8 mouse cellular contexts compared by ENCODE assay signal in the genomic region with DNA sequence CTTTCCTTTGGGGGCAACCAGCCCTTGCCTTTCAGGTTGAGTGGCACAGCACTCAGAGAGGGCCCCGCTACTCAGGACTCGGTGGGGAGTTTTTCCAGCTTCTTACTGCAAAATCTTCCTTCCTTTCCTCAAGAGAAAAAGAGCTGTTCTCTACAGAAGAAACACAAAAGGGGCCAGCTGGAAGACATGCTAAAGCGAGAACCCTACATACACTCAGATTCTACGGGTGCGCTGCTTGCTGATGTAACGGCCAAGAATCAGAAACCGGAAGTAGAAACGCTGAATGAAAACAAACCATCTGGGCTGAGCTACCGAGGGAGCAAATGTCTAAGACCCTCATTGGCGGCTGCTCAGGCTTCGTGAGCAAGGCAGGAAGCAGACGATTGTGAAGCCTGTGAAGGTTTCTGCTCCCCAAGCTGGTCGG.
DNase-seq lines count a peak whose midpoint lies in the region; ATAC-seq and TF ChIP-seq lines count a peak whose summit lies in the region.

No protein-coding gene starts in this region.

- peak overlapping the region; percentile 8; the same call in 1 of the 2 replicates for H3K4me2 ChIP-seq in forebrain, embryonic 14.5 days (ENCODE audit: low read length)
- peak overlapping the region; percentile 64 for H3K4me2 ChIP-seq in liver, embryonic 16.5 days (ENCODE audit: low read depth, low read length)

- H3K27ac ChIP-seq in cerebellum, adult 2 months (ENCODE audit: insufficient read depth, low read length): no peak overlapping the region
- H3K27ac ChIP-seq in ES-Bruce4 (ENCODE audit: insufficient read depth, low read length): peak overlapping the region; percentile 38; the same call in 1 of the 2 replicates
- peak overlapping the region; percentile 21; the same call in 1 of the 2 replicates for H3K27ac ChIP-seq in forebrain, embryonic 14.5 days (ENCODE audit: low read depth, low read length)
- H3K27ac ChIP-seq in liver, embryonic 16.5 days (ENCODE audit: low read length): peak overlapping the region; percentile 71
- H3K27ac ChIP-seq in olfactory bulb, adult 2 months (ENCODE audit: insufficient read depth, low read depth, low read length): no peak overlapping the region; the same call in 1 of the 2 replicates

- ATAC-seq in forebrain, embryonic 14.5 days: no peak
- ATAC-seq in inflammation-experienced regulatory T-cells, adult 6 months: peak; percentile 95
- no peak for ATAC-seq in liver, embryonic 16.5 days (ENCODE audit: low read depth)

- H3K9ac ChIP-seq in ES-Bruce4 (ENCODE audit: low read depth, poor library complexity, severe bottlenecking): peak overlapping the region; percentile 23
- H3K9ac ChIP-seq in forebrain, embryonic 14.5 days (ENCODE audit: low read length): no peak overlapping the region
- peak overlapping the region; percentile 54 for H3K9ac ChIP-seq in liver, embryonic 16.5 days (ENCODE audit: low read depth, low read length)

- no peak for DNase-seq in cerebellum, adult 2 months
- no peak for DNase-seq in cerebellum, adult 9-11 months
- DNase-seq in forebrain, embryonic 14.5 days (ENCODE audit: low spot score): peak; percentile 45
- no peak for DNase-seq in adrenal gland, adult (ENCODE audit: inconsistent age in 2 of 2, low spot score in 1 of 2)

- TF ChIP-seq EP300 in ES-Bruce4 (IDR thresholded peaks at IDR 0.05; ENCODE audit: insufficient read depth, low read depth, low read length): no peak

- TF ChIP-seq POLR2A in cerebellum, adult 2 months (IDR thresholded peaks at IDR 0.05; ENCODE audit: borderline replicate concordance, insufficient read depth, low read length): no peak
- no peak for TF ChIP-seq POLR2A in ES-Bruce4 (IDR thresholded peaks at IDR 0.05; ENCODE audit: insufficient read depth, low read length)
- no peak for TF ChIP-seq POLR2A in olfactory bulb, adult 2 months (IDR thresholded peaks at IDR 0.05; ENCODE audit: insufficient read depth, low read depth, low read length)

- no peaks in the 10 kb centered on the region for H3K4me1 ChIP-seq in cerebellum, adult 2 months (ENCODE audit: control insufficient read depth, insufficient read depth, low read length)
- peaks cover 12% of the 10 kb centered on the region for H3K4me1 ChIP-seq in ES-Bruce4 (ENCODE audit: control insufficient read depth, insufficient read depth, low read length)
- H3K4me1 ChIP-seq in forebrain, embryonic 14.5 days (ENCODE audit: control insufficient read depth, insufficient read depth, low read length): peaks cover 2% of the 10 kb centered on the region; the same call in 1 of the 2 replicates
- peaks cover 27% of the 10 kb centered on the region for H3K4me1 ChIP-seq in liver, embryonic 16.5 days (ENCODE audit: control insufficient read depth, low read depth, low read length)
- peaks cover 5% of the 10 kb centered on the region for H3K4me1 ChIP-seq in olfactory bulb, adult 2 months (ENCODE audit: control insufficient read depth, insufficient read depth, low read length)

- no peaks in the 10 kb centered on the region for H3K9me3 ChIP-seq in ES-Bruce4 (replicated peaks; ENCODE audit: control insufficient read depth, insufficient read depth, low read length, poor library complexity, severe bottlenecking)
- no peaks in the 10 kb centered on the region for H3K9me3 ChIP-seq in forebrain, embryonic 14.5 days (replicated peaks; ENCODE audit: control insufficient read depth, low read length)
- no peaks in the 10 kb centered on the region for H3K9me3 ChIP-seq in liver, embryonic 16.5 days (replicated peaks; ENCODE audit: control insufficient read depth, low read length)

- H3K4me3 ChIP-seq in cerebellum, adult 2 months (replicated peaks; ENCODE audit: insufficient read depth, low read depth, low read length): peak overlapping the region; percentile 15
- no peak overlapping the region for H3K4me3 ChIP-seq in ES-Bruce4 (ENCODE audit: low read depth, low read length)
- H3K4me3 ChIP-seq in forebrain, embryonic 14.5 days (ENCODE audit: low read depth, low read length): no peak overlapping the region
- H3K4me3 ChIP-seq in liver, embryonic 16.5 days (ENCODE audit: low read depth, low read length): peak overlapping the region; percentile 39
- H3K4me3 ChIP-seq in olfactory bulb, adult 2 months (ENCODE audit: insufficient read depth, low read depth, low read length): peak overlapping the region; percentile 41

- WGBS in cerebellum, adult 2 months: 28% methylated on average over 13 of the region's 13 CpGs
- 53% methylated on average over 13 of the region's 13 CpGs for WGBS in forebrain, embryonic 14.5 days
- 18% methylated on average over 13 of the region's 13 CpGs for WGBS in liver, embryonic 16.5 days (ENCODE audit: insufficient replicate concordance)
- 47% methylated on average over 13 of the region's 13 CpGs for WGBS in olfactory bulb, adult 2 months

- H3K36me3 ChIP-seq in ES-Bruce4 (ENCODE audit: control insufficient read depth, insufficient read depth, low read length, poor library complexity, severe bottlenecking): no peaks in the 10 kb centered on the region
- no peaks in the 10 kb centered on the region for H3K36me3 ChIP-seq in forebrain, embryonic 14.5 days (ENCODE audit: control insufficient read depth, insufficient read depth, low read length)
- H3K36me3 ChIP-seq in liver, embryonic 16.5 days (ENCODE audit: control insufficient read depth, insufficient read depth): no peaks in the 10 kb centered on the region

- TF ChIP-seq CTCF in cerebellum, adult 2 months (IDR thresholded peaks at IDR 0.05; ENCODE audit: borderline replicate concordance, insufficient read depth, low read depth, low read length): no peak
- TF ChIP-seq CTCF in ES-Bruce4 (IDR thresholded peaks at IDR 0.05; ENCODE audit: low read depth, low read length): no peak
- TF ChIP-seq CTCF in olfactory bulb, adult 2 months (IDR thresholded peaks at IDR 0.05; ENCODE audit: insufficient read depth, low read depth, low read length): no peak

- no peaks in the 10 kb centered on the region for H3K27me3 ChIP-seq in cerebellum, adult 2 months (ENCODE audit: control insufficient read depth, insufficient read depth, low read length)
- no peaks in the 10 kb centered on the region for H3K27me3 ChIP-seq in ES-Bruce4 (ENCODE audit: control insufficient read depth, insufficient read depth, low read length, poor library complexity, severe bottlenecking)
- no peaks in the 10 kb centered on the region for H3K27me3 ChIP-seq in forebrain, embryonic 14.5 days (replicated peaks; ENCODE audit: control insufficient read depth, insufficient read depth, low read length)
- no peaks in the 10 kb centered on the region for H3K27me3 ChIP-seq in liver, embryonic 16.5 days (ENCODE audit: control insufficient read depth, insufficient read depth, low read depth, low read length)

Comparison
In these comparisons a context has a peak if more than half of its experiments do, and no peak if none do; other contexts are left out.
1. H3K27ac ChIP-seq: peak in ES-Bruce4 (single experiment), forebrain, embryonic 14.5 days (single experiment) and liver, embryonic 16.5 days (single experiment); none in cerebellum, adult 2 months (single experiment) and olfactory bulb, adult 2 months (single experiment).
2. H3K4me3 ChIP-seq: peak in cerebellum, adult 2 months (single experiment), liver, embryonic 16.5 days (single experiment) and olfactory bulb, adult 2 months (single experiment); none in ES-Bruce4 (single experiment) and forebrain, embryonic 14.5 days (single experiment).